Mouse (Mus musculus) small intestine, adult 2 months (tissue): ENCODE data around the gene Dgkh.

ENCODE experiments used
- CTCF ChIP-seq: fragments of 200-500 bp; IDR thresholded peaks from 2 replicates; pipeline ENCODE4 v1.5.1; 2012; ENCODE audit warnings: low read depth, mild to moderate bottlenecking, control low read depth, inconsistent platforms, low read length, moderate library complexity, mixed read lengths; ENCODE audit not compliant: insufficient replicate concordance, insufficient read length; ENCODE audit errors: extremely low read depth
- POLR2A ChIP-seq: fragments of 200-500 bp; IDR thresholded peaks from 2 replicates; pipeline ENCODE4 v1.6.1; 2012; ENCODE audit warnings: low read depth, mild to moderate bottlenecking, control low read depth, inconsistent platforms, low read length, moderate library complexity

GRCm38 (mm10) chr14:78674606-78675005 lies 58.0 kb downstream of the Dgkh start:
- no peak for TF ChIP-seq CTCF
- no peak for TF ChIP-seq POLR2A
